Mouse (Mus musculus) liver, embryonic 14.5 days (tissue): Measurements from ENCODE around the gene Usf3. TPM values are rescaled to one million over a fixed set of nuclear protein-coding genes. Genes with fewer than 3 reads are reported as not detected.

ENCODE experiments used
- ATAC-seq: fragments of 200-750 bp; cut with Nextera tagmentation; 2 replicates; pipeline ENCODE4 v1.8.0; 2017; ENCODE audit warnings: moderate number of reproducible peaks, mild to moderate bottlenecking, moderate library complexity; ENCODE audit not compliant: insufficient read depth
- DNase-seq, 3 experiments: peaks; one replicate each; pipeline ENCODE4 v3.0.0-alpha.2; 2012 to 2013; ENCODE audit warnings: low read depth in 3 of 3, low spot score in 3 of 3
- H3K27ac ChIP-seq: fragments of 300-500 bp; sonication (generic); 2 replicates; pipeline ENCODE4 v1.5.1; 2014; ENCODE audit warnings: moderate library complexity, mild to moderate bottlenecking, control low read depth, inconsistent platforms
- H3K27me3 ChIP-seq: fragments of 300-500 bp; sonication (generic); 2 replicates; pipeline ENCODE4 v1.6.1; 2014; ENCODE audit warnings: mild to moderate bottlenecking, low read length, moderate library complexity; ENCODE audit not compliant: control insufficient read depth, insufficient read depth
- H3K36me3 ChIP-seq: fragments of 300-500 bp; sonication (generic); replicated peaks from 2 replicates; pipeline ENCODE4 v1.6.1; 2014; ENCODE audit warnings: low read depth; ENCODE audit not compliant: control insufficient read depth, insufficient read depth
- H3K4me1 ChIP-seq, 2 experiments: fragments of 200-500 bp in 1 of 2; fragments of 300-500 bp in 1 of 2; sonication (generic) in 1 of 2; replicated peaks; 2 replicates each; pipeline ENCODE4 v1.6.1; 2012 to 2014; ENCODE audit warnings: antibody characterized with exemption in 1 of 2, inconsistent platforms in 1 of 2, low read length in 1 of 2; ENCODE audit not compliant: control insufficient read depth in 2 of 2, insufficient read depth in 2 of 2
- H3K4me2 ChIP-seq: fragments of 300-500 bp; sonication (generic); 2 replicates; pipeline ENCODE4 v1.6.1; 2014; ENCODE audit warnings: low read depth, mild to moderate bottlenecking, control low read depth, moderate library complexity
- H3K4me3 ChIP-seq, 2 experiments: fragments of 200-500 bp in 1 of 2; fragments of 300-500 bp in 1 of 2; sonication (generic) in 1 of 2; 2 replicates each; pipeline ENCODE4 v1.5.1; 2012 to 2014; ENCODE audit warnings: low read depth in 2 of 2, low read length in 2 of 2, mild to moderate bottlenecking in 2 of 2, control low read depth in 1 of 2, inconsistent platforms in 1 of 2, moderate library complexity in 1 of 2; ENCODE audit not compliant: insufficient read depth in 1 of 2
- H3K9ac ChIP-seq: fragments of 300-500 bp; sonication (generic); replicated peaks from 2 replicates; pipeline ENCODE4 v1.6.1; 2014; ENCODE audit warnings: mild to moderate bottlenecking, control low read depth, moderate library complexity
- H3K9me3 ChIP-seq: fragments of 300-500 bp; sonication (generic); 2 replicates; pipeline ENCODE4 v1.6.1; 2016; ENCODE audit warnings: low read length, mixed read lengths; ENCODE audit not compliant: control insufficient read depth
- CTCF ChIP-seq: IDR thresholded peaks from 2 replicates; pipeline ENCODE4 v1.5.1; 2016; ENCODE audit warnings: antibody characterized with exemption, low read depth, control low read depth
- EP300 ChIP-seq: IDR thresholded peaks from 2 replicates; pipeline ENCODE4 v1.6.1; 2016; ENCODE audit warnings: antibody characterized with exemption, low read depth
- WGBS: fragments of 180-500 bp; shearing (Covaris S2); extraction: QIAGEN DNeasy Blood & Tissue Kit; methylation state at CpG from one replicate; pipeline ENCODE4 v1.1.7; 2014; ENCODE audit not compliant: insufficient replicate concordance; 5-methylcytosine and 5-hydroxymethylcytosine counted together
- polyA plus RNA-seq, 2 experiments: library from polyadenylated mRNA; depleted of rRNA in 1 of 2; stranded (reverse) in 1 of 2; unstranded in 1 of 2; fragments of >200 nt; fragmentation: Nextera tagmentation in 1 of 2; extraction: Ambion mirVana in 1 of 2; gene quantifications; 2 replicates each; pipeline versions ENCODE4 v1.2.1 to v1.2.3; 2012 to 2014

Gene Usf3
- polyA plus RNA-seq (2012; rRNA removed) (3.7 and 3.9 TPM in 2 replicates), polyA plus RNA-seq (2014; fragmentation: Nextera tagmentation; extraction: Ambion mirVana) (2.7 and 3.1 TPM in 2 replicates)

DNA sequence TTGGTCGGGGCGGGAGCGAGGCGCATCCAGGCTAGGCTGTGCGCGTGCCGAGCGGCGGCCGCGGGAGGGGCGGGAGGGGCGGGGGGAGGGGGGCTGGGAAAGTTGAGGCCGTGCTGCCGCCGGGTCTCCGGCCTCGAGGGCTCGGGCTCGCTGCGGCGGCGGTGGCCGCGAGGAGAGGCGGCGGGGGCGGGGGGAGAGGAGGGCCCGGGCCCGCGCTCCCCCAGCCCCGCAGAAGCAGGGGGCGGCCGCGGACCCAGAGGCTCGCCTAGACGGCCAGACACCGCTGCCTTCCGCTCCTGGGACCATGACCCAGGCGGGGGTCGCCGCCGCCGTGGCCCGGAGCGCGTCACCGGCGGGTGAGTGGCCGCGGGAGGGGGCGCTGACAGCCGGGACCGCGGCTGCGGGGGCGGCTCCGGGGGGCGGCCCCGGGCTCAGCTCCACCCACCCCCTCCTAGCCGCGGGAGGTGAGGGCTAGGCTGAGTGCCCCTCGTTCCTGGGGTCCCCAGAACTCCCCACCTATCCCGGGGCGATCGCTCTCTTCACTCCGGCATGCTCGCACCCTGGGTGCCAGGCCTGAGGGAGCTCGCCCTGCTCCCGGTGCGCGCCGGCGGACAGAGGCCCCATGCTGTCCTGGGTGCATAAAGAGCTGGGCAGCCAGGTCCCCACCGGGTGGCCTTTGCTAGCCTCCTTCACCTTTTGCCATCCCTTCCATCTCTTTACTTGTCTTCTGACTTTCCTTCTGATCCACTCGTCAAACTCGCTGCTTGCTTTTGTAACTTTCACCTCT lies at the start of gene Usf3:
Gene Usf3, plus strand, starts transcription at position 92 of the 787 bp plus-strand sequence.
- DNase-seq, result no peak

GRCm38 (mm10) chr16:44123786-44124185 lies 49.3 kb upstream of the Usf3 start:
- Histone ChIP-seq H3K4me1 (no peaks in the 10 kb centered on the region), H3K4me2 (no peak overlapping the region), H3K27me3 (no peaks in the 10 kb centered on the region), H3K4me3 (no peak overlapping the region), H3K27ac (no peak overlapping the region), H3K9ac (no peak overlapping the region), H3K9me3 (no peaks in the 10 kb centered on the region), H3K36me3 (no peaks in the 10 kb centered on the region)
- 44% methylated on average over 2 of the region's 2 CpGs for WGBS
- DNase-seq (no peak), ATAC-seq (no peak)
- TF ChIP-seq CTCF (no peak), EP300 (no peak)

More for the DNA sequence above, at the start of gene Usf3:
- Histone ChIP-seq H3K9me3 (no peaks in the 10 kb centered on the region), H3K27ac (peak within 1 kb of the TSS; percentile 85), H3K36me3 (no peaks in the 10 kb centered on the region), H3K4me1 (peaks cover 33 to 38% of the 10 kb centered on the region in 2 experiments), H3K4me3 (peak within 1 kb of the TSS; percentile 83 to 96), H3K27me3 (no peaks in the 10 kb centered on the region), H3K9ac (peak within 1 kb of the TSS; percentile 90), H3K4me2 (peak within 1 kb of the TSS; percentile 96)
- WGBS, result under 1% methylated on average over 50 of the region's 77 CpGs
- TF ChIP-seq CTCF, result no peak
- no peak for TF ChIP-seq EP300
- peak; percentile 65 for ATAC-seq

DNA sequence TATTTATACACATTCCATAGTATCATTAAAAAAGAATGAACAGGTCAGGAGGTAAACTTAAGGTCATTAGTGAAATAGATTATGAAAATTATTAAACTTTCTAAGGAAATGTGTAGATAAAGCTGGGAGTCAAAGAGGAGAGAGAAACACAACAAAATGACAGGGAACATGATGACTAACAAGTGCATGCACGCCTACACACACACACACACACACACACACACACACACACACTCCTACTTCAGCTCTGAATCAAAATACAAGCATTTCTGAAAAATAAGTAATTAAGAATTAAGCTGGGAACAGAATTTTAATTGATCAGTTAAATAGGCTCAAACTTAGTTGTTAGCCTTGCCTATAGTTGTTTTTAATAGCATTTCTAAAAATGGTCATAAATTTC lies 48.3 kb upstream of the Usf3 start:
- H3K4me1 ChIP-seq, result no peaks in the 10 kb centered on the region
- no peak overlapping the region for H3K9ac ChIP-seq
- TF ChIP-seq EP300 (no peak), CTCF (no peak)
- no peak overlapping the region for H3K4me3 ChIP-seq
- H3K27me3 ChIP-seq, result no peaks in the 10 kb centered on the region
- no peak for ATAC-seq
- H3K36me3 ChIP-seq, result no peaks in the 10 kb centered on the region
- H3K4me2 ChIP-seq, result no peak overlapping the region
- H3K9me3 ChIP-seq, result no peaks in the 10 kb centered on the region
- no peak for DNase-seq
- H3K27ac ChIP-seq, result no peak overlapping the region
- WGBS, result 48% methylated on average over 1 of the region's 1 CpGs

GRCm38 (mm10) chr16:44125436-44125835 lies 47.6 kb upstream of the Usf3 start:
- H3K4me1 ChIP-seq, result no peaks in the 10 kb centered on the region
- 42% methylated on average over 2 of the region's 2 CpGs for WGBS
- no peak for DNase-seq
- H3K36me3 ChIP-seq, result no peaks in the 10 kb centered on the region
- ATAC-seq, result no peak
- H3K27ac ChIP-seq, result no peak overlapping the region
- H3K9me3 ChIP-seq, result no peaks in the 10 kb centered on the region
- TF ChIP-seq CTCF (no peak), EP300 (no peak)
- no peak overlapping the region for H3K4me2 ChIP-seq
- no peak overlapping the region for H3K4me3 ChIP-seq
- no peak overlapping the region for H3K9ac ChIP-seq
- H3K27me3 ChIP-seq, result no peaks in the 10 kb centered on the region

GRCm38 (mm10) chr16:44126437-44126836 lies 46.6 kb upstream of the Usf3 start:
- TF ChIP-seq EP300 (no peak), CTCF (no peak)
- no peak overlapping the region for H3K9ac ChIP-seq
- H3K4me2 ChIP-seq, result no peak overlapping the region
- DNase-seq (no peak), ATAC-seq (no peak)
- no peaks in the 10 kb centered on the region for H3K27me3 ChIP-seq
- no peaks in the 10 kb centered on the region for H3K9me3 ChIP-seq
- H3K4me1 ChIP-seq, result no peaks in the 10 kb centered on the region
- 79% methylated on average over 4 of the region's 4 CpGs for WGBS
- H3K4me3 ChIP-seq, result no peak overlapping the region
- no peak overlapping the region for H3K27ac ChIP-seq
- H3K36me3 ChIP-seq, result no peaks in the 10 kb centered on the region
